Mouse (Mus musculus) kidney, postnatal 0 days (tissue): ENCODE data around the gene Bcl11b. TPM values are rescaled to one million over a fixed set of nuclear protein-coding genes. Genes with fewer than 3 reads are reported as not detected.
A peak's percentile ranks its signal among the peaks of the same experiment; 100 is the strongest.

Experiments
- ATAC-seq: fragments of 200-750 bp; cut with Nextera tagmentation; replicated peaks from 2 replicates; pipeline ENCODE4 v1.8.0; 2017; ENCODE audit warnings: low read depth, moderate number of reproducible peaks, moderate TSS enrichment, moderate library complexity; ENCODE audit not compliant: low FRiP score
- DNase-seq: peaks from one replicate; pipeline ENCODE4 v3.0.0-alpha.2; 2016; ENCODE audit warnings: low spot score
- H3K27ac ChIP-seq: fragments of 300-500 bp; sonication (generic); 2 replicates; pipeline ENCODE4 v1.5.1; 2014; ENCODE audit warnings: mild to moderate bottlenecking
- H3K27me3 ChIP-seq: fragments of 300-500 bp; sonication (generic); 2 replicates; pipeline ENCODE4 v1.6.1; 2014; ENCODE audit warnings: low read length, mixed read lengths; ENCODE audit not compliant: insufficient read depth
- H3K36me3 ChIP-seq: fragments of 300-500 bp; sonication (generic); 2 replicates; pipeline ENCODE4 v1.6.1; 2014; ENCODE audit warnings: low read length, mixed read lengths; ENCODE audit not compliant: insufficient read depth
- H3K4me1 ChIP-seq: fragments of 300-500 bp; sonication (generic); replicated peaks from 2 replicates; pipeline ENCODE4 v1.6.1; 2014; ENCODE audit warnings: antibody characterized with exemption, low read length, mixed read lengths; ENCODE audit not compliant: insufficient read depth
- H3K4me2 ChIP-seq: fragments of 300-500 bp; sonication (generic); 2 replicates; pipeline ENCODE4 v1.6.1; 2014; ENCODE audit warnings: mild to moderate bottlenecking, low read length, moderate library complexity, mixed read lengths
- H3K4me3 ChIP-seq: fragments of 300-500 bp; sonication (generic); replicated peaks from 2 replicates; pipeline ENCODE4 v1.5.1; 2014; ENCODE audit warnings: low read depth, low read length
- H3K9ac ChIP-seq: fragments of 300-500 bp; sonication (generic); 2 replicates; pipeline ENCODE4 v1.6.1; 2014; ENCODE audit warnings: low read depth, low read length
- H3K9me3 ChIP-seq: fragments of 300-500 bp; sonication (generic); replicated peaks from 2 replicates; pipeline ENCODE4 v1.6.1; 2016; ENCODE audit warnings: low read length, inconsistent platforms, mixed read lengths
- CTCF ChIP-seq: IDR thresholded peaks from 2 replicates; pipeline ENCODE4 v1.5.1; 2016; ENCODE audit warnings: antibody characterized with exemption, low read depth, mild to moderate bottlenecking, moderate library complexity
- WGBS: fragments of 180-500 bp; shearing (Covaris S2); extraction: QIAGEN DNeasy Blood & Tissue Kit; methylation state at CpG from one replicate; pipeline ENCODE4 v1.1.7; 2014; 5-methylcytosine and 5-hydroxymethylcytosine counted together
- polyA plus RNA-seq: library from polyadenylated mRNA; unstranded; fragments of >200 nt; fragmentation: Nextera tagmentation; extraction: Ambion mirVana; gene quantifications from 2 replicates; pipeline ENCODE4 v1.2.1, GENCODE M21; 2015

Bcl11b gene
- polyA plus RNA-seq, 1 experiment from 2014 or later: 2.2 TPM

- 19% methylated on average over 20 of the region's 20 CpGs for WGBS
- no peaks in the 10 kb centered on the region for H3K9me3 ChIP-seq
- H3K4me2 ChIP-seq: peak overlapping the region; percentile 53
- 0 out of 2 replicates have a peak, but pooled peaks cover 15% of the 10 kb centered on the region for H3K4me1 ChIP-seq
- H3K27me3 ChIP-seq: no peaks in the 10 kb centered on the region
- H3K36me3 ChIP-seq: no peaks in the 10 kb centered on the region
- ATAC-seq: no peak
- TF ChIP-seq CTCF: no peak
- peak overlapping the region; percentile 28 for H3K4me3 ChIP-seq
- H3K9ac ChIP-seq: no peak overlapping the region
- DNase-seq: peak; percentile 53
- H3K27ac ChIP-seq: no peak overlapping the region
These were observed 51.1 kb downstream of the Bcl11b start for GRCm38 (mm10) chr12:107952318-107952724.

GRCm38 (mm10) chr12:107950667-107951179, 52.7 kb downstream of the Bcl11b start:
- no peak overlapping the region for H3K9ac ChIP-seq
- ATAC-seq (no peak), DNase-seq (peak; percentile 28)
- H3K9me3 ChIP-seq: no peaks in the 10 kb centered on the region
- H3K4me2 ChIP-seq: peak overlapping the region; percentile 27
- H3K27ac ChIP-seq: no peak overlapping the region
- 0 out of 2 replicates have a peak, but pooled peaks cover 15% of the 10 kb centered on the region for H3K4me1 ChIP-seq
- H3K36me3 ChIP-seq: no peaks in the 10 kb centered on the region
- H3K4me3 ChIP-seq: no peak overlapping the region
- no peak for TF ChIP-seq CTCF
- 51% methylated on average over 20 of the region's 20 CpGs for WGBS
- no peaks in the 10 kb centered on the region for H3K27me3 ChIP-seq

- DNase-seq: peak; percentile 59
- Histone ChIP-seq H3K4me3 (no peak overlapping the region), H3K27me3 (no peaks in the 10 kb centered on the region), H3K9ac (no peak overlapping the region), H3K36me3 (no peaks in the 10 kb centered on the region), H3K9me3 (no peaks in the 10 kb centered on the region), H3K4me2 (no peak overlapping the region), H3K4me1 (0 out of 2 replicates have a peak, but pooled peaks cover 15% of the 10 kb centered on the region), H3K27ac (no peak overlapping the region)
- ATAC-seq: no peak
- no peak for TF ChIP-seq CTCF
- WGBS: 66% methylated on average over 10 of the region's 10 CpGs
These were observed 54.0 kb downstream of the Bcl11b start for GRCm38 (mm10) chr12:107949416-107949815.

GRCm38 (mm10) chr12:107942100-107942499, 61.3 kb downstream of the Bcl11b start:
- ATAC-seq (no peak), DNase-seq (no peak)
- H3K4me1 ChIP-seq: no peaks in the 10 kb centered on the region
- H3K36me3 ChIP-seq: no peaks in the 10 kb centered on the region
- H3K4me2 ChIP-seq: no peak overlapping the region
- TF ChIP-seq CTCF: no peak
- H3K9ac ChIP-seq: no peak overlapping the region
- H3K4me3 ChIP-seq: no peak overlapping the region
- H3K27ac ChIP-seq: no peak overlapping the region
- H3K9me3 ChIP-seq: no peaks in the 10 kb centered on the region
- WGBS: 75% methylated on average over 7 of the region's 7 CpGs
- no peaks in the 10 kb centered on the region for H3K27me3 ChIP-seq

GRCm38 (mm10) chr12:107940774-107941173, 62.6 kb downstream of the Bcl11b start:
- 86% methylated on average over 9 of the region's 9 CpGs for WGBS
- H3K4me3 ChIP-seq: no peak overlapping the region
- TF ChIP-seq CTCF: no peak
- H3K9me3 ChIP-seq: no peaks in the 10 kb centered on the region
- ATAC-seq (no peak), DNase-seq (no peak)
- no peak overlapping the region for H3K4me2 ChIP-seq
- no peaks in the 10 kb centered on the region for H3K4me1 ChIP-seq
- no peak overlapping the region for H3K27ac ChIP-seq
- no peak overlapping the region for H3K9ac ChIP-seq
- no peaks in the 10 kb centered on the region for H3K27me3 ChIP-seq
- no peaks in the 10 kb centered on the region for H3K36me3 ChIP-seq

GRCm38 (mm10) chr12:107939177-107939576, 64.2 kb downstream of the Bcl11b start:
- no peaks in the 10 kb centered on the region for H3K4me1 ChIP-seq
- H3K9me3 ChIP-seq: no peaks in the 10 kb centered on the region
- TF ChIP-seq CTCF: peak; percentile 28; the same call in 1 of the 2 replicates
- 65% methylated on average over 4 of the region's 4 CpGs for WGBS
- H3K4me3 ChIP-seq: no peak overlapping the region
- no peak overlapping the region for H3K27ac ChIP-seq
- H3K9ac ChIP-seq: no peak overlapping the region
- H3K36me3 ChIP-seq: no peaks in the 10 kb centered on the region
- DNase-seq (peak; percentile 39), ATAC-seq (no peak)
- H3K27me3 ChIP-seq: no peaks in the 10 kb centered on the region
- H3K4me2 ChIP-seq: no peak overlapping the region

GRCm38 (mm10) chr12:107936972-107937371, 66.4 kb downstream of the Bcl11b start:
- Histone ChIP-seq H3K4me3 (no peak overlapping the region), H3K4me2 (no peak overlapping the region), H3K4me1 (no peaks in the 10 kb centered on the region), H3K27me3 (no peaks in the 10 kb centered on the region), H3K9me3 (no peaks in the 10 kb centered on the region), H3K27ac (no peak overlapping the region), H3K36me3 (no peaks in the 10 kb centered on the region), H3K9ac (no peak overlapping the region)
- 88% methylated on average over 5 of the region's 5 CpGs for WGBS
- no peak for TF ChIP-seq CTCF
- no peak for DNase-seq
- no peak for ATAC-seq
